Mouse (Mus musculus) neutrophil, adult 5-6 weeks (primary cell): ENCODE results near the gene Sord. TPM values are rescaled to one million over a fixed set of nuclear protein-coding genes. Genes with fewer than 3 reads are reported as not detected.

ENCODE experiments used
- ATAC-seq: fragments of 151-379, 151-347 bp; 2 replicates; pipeline ENCODE4 v1.8.0; 2017; ENCODE audit warnings: mild to moderate bottlenecking, moderate TSS enrichment; ENCODE audit not compliant: insufficient number of reproducible peaks, poor library complexity, low FRiP score, severe bottlenecking; ENCODE audit errors: extremely low read depth
- total RNA-seq: library from RNA; stranded (forward); fragments of 200-1000 nt; gene quantifications from 2 replicates; pipeline ENCODE4 v1.2.3, GENCODE M21; 2017

Sord gene
- total RNA-seq, 1 experiment from 2014 or later: 12.6 TPM

DNA sequence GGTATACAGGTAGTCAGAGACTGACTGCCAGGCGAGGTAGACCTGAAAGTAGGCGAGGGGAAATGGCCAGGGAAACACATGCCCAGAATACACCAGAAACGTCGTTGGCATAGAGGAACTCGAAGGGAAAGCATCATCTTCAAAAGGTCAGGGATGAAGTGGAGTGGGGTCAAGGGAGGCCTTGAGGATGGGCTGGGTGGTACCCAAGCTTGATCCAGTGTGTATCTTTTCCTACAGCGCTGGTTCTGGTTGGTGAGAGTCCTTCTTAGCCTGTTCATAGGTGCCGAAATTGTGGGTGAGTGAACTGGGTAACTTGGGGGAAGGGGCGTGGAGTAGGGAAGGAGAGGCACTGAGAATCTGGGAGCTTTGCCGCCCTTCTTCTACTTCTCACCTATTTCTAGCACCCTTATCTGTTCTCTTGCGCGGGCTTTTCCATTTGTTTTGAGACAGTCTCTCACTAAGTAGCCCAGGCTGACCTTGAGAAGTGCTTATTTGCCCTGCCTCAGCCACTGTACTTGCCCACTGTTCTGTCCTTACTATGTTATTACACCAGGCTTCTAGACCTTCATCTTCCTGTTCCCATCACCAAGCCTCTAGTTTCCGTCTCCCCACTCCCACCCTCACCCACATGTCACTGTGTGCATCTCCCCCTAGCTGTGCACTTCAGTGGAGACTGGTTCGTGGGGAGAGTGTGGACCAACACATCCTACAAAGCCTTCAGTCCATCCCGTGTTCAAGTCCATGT lies 65.5 kb downstream of the Sord start:
- ATAC-seq: no peak

DNA sequence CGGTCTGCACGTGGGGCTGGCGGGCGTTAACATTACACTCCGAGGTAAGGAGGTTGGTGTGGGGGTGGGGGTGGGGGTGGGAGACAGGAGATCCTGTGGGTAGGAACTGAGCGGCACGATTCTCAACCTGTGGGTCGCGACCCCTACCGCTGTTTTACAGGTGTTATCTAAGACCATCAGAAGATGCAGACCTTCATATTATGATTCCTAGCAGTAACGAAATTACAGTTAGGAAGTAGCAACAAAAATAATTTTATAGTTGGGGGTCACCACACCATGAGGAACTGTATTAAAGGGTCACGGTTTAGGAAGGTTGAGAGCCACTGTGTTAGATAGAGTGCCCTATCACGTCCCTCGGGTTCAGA lies 66.1 kb downstream of the Sord start:
- no peak for ATAC-seq

DNA sequence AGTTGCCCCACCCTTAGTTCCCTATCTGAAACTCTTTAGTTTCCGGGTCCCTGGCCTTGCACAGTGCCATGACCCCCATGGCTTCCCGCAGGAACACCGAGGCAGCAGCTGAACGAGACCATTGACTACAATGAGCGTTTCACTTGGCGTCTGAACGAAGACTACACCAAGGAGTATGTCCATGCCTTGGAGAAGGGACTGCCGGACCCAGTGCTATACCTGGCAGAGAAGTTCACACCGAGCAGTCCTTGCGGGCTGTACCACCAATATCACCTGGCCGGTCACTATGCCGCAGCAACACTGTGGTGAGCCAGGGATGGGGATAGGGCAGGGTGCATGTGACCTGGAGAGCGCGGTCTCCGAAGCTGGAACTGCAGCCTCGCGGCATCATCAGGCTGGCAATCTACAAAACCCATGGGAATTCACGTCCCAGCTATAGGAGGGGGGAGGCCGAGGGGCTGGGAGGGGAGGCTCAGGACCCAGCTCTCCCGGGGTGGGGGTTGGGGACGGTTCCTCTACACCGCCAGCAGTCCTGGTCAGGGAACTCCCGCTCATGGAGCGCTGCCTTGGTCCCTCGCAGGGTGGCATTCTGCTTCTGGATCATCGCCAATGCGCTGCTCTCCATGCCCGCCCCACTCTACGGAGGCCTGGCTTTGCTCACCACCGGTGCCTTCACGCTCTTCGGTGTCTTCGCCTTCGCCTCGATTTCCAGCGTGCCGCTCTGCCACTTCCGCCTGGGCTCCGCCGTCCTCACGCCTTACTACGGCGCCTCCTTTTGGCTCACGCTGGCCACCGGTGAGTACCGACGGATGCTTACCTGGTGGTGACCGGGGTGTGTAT lies 66.8 kb downstream of the Sord start:
- ATAC-seq: 0 out of 2 replicates have a peak, but pooled peaks have one; percentile 18

DNA sequence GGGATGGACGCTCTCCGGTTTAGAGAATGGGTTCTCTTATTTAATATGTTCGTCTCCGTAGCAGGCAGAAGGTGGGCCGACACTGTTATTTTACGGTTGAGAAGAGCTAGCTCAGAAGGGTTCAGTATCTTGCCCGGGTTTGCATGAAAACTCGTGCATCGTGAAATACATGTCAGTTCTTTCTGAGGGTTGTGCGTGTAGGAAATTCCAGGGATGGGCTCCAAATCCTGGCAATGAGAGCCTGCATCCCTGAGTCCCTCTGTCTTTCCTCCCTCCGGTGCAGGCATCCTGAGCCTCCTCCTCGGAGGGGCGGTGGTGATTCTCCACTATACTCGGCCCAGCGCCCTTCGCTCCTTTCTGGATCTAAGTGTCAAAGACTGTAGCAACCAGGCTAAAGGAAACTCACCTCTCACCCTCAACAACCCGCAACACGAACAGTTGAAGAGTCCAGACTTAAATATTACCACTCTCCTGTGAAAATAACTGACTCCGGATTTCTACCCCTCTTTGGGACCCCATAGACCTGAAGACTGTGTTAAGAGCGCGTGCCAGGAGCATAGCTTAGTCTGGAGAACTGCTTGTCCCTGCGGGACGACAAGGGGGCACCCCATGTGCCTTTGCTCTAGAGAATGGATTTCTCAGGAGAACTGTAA lies 67.5 kb downstream of the Sord start:
- ATAC-seq: no peak

DNA sequence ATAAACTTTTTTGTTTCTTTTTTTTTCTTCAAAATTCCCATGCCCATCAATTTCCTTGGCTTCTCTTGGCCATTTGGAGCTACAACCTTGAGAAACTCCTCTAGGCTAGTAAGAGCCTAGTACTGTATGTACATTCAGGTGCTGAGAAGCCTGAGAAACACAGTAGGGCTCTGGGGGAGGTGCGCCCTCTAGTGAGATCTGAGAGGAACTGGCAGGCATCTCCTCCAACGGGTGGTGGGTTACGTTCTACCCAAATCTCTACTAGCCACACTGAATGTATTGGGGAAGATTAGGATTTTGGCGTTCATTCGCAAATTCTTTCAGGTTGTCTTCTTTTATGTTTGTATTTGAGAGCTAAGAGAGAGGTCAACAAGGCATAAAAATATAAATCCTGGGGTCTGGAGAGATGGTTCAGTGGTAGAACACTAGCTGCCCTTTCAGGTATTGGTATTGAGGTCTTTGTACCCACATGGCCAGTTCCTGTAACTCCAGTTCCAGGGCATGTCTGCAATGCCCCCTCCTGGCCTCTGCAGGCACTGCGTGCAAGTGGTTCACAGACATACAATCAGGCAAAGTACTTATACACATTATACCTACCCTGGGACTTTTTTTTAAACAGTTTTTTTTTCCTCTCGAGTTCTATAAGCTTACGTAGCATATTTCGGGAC lies 68.2 kb downstream of the Sord start:
- peak; percentile 53 for ATAC-seq

DNA sequence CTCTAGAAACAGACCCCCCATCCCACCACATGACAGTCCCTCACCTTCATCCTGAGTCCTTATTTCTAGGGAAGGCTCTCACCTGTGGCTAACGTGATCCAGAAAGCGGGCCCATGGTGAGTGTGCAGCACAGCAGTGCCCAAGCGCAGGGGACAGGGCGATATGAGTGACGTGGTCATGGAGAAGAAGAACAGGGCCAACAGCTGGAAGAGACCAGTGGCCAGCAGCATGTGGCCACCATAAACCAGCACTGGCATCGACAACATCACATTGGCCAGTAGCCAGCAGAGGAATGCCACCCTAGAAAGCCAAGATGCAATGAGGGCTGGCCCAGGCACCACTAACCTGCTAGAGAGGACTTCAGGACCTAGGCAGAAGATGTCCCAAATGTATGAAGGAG lies 70.0 kb downstream of the Sord start:
- ATAC-seq: no peak

DNA sequence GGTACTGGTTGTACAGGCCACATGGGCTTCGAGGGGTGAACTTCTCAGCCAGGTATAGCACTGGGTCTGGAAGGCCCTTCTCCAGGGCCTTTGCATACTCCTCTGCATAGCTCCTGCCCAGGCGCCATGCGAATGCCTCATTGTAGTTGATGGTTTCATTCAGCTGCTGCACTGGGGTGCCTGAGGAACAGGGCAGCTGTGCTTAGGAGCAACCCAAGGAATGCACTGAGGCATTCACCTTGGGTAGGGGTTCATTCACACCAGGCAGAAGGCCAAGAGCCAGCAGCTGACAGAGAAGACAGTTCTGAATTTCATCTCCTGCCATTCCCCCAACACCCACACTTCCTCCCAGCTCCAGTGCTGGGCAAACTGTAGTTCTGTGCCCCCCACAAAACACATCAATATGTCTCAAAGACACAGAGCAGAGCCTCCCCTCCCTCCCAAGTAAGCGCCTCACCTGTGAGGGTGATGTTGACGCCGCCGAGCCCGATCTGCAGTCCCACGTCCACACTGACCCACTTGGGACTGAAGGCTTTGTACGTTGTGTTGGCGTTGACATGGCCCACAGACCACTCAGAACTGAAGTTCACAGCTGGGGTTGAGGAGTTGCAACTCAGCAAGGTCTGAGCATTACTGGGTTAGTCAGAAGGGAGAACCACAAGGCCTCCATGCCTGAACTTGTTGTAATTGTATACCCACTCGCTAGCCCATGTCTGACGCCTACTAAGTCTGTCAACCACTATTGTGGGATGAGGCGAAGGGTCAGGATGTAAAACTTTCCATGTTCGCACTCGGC lies 70.7 kb downstream of the Sord start:
- ATAC-seq: no peak

DNA sequence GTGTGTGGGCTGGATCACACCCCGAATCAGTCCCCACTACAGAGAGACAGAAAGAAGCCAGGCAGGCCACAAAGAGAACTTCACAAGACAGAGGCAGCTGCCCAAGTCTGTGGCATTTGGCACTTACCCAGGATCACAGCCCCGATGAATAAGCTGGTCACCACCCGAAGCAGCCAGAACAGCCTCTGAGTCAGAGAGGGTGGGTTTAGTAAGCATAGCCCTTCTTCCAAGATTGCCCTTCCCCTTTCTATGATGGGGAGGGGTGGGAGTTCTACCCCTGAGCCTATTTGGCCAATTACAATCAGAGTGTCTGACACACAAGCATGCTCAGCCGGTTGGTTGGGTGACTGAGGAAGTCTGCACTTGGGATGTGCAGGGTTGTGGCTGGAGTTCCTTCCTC lies 71.6 kb downstream of the Sord start:
- ATAC-seq: no peak

DNA sequence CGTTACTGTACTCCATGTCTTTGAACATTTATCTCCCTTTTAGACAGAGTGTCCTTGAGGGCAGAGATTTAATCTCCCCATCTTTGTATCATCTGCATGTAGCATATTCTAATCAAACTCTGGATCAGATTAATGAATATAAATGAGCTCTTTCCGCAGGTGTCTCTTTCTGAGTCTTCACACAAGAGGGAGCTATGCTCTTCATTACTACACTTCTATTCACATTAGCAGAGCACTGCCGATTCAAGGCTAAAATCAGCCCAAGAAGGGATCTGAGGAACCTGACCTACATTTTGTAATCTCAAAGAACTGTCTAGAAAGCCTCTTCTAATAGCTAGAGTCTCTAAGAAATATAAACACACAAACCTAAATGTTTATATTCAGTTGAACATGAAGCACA lies 75.1 kb downstream of the Sord start:
- no peak for ATAC-seq

DNA sequence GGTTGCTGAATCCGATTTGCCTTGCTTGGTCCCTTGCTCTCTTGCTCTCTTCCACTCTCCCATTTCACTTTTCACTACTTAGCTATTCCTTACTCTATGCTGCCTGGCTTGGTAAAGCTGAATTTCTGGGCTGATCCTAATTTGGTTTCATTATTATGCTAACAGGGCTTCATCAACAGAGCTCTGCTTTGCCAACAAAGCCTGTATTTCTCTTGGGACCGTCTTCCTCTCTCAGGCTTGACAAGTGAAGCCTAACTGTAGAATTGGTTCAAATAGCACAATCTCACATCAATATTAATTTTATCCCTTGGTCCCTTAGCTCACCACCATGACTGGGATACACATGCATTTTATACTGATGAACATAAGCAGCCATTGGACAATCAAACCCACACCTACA lies 77.0 kb downstream of the Sord start:
- ATAC-seq: no peak

DNA sequence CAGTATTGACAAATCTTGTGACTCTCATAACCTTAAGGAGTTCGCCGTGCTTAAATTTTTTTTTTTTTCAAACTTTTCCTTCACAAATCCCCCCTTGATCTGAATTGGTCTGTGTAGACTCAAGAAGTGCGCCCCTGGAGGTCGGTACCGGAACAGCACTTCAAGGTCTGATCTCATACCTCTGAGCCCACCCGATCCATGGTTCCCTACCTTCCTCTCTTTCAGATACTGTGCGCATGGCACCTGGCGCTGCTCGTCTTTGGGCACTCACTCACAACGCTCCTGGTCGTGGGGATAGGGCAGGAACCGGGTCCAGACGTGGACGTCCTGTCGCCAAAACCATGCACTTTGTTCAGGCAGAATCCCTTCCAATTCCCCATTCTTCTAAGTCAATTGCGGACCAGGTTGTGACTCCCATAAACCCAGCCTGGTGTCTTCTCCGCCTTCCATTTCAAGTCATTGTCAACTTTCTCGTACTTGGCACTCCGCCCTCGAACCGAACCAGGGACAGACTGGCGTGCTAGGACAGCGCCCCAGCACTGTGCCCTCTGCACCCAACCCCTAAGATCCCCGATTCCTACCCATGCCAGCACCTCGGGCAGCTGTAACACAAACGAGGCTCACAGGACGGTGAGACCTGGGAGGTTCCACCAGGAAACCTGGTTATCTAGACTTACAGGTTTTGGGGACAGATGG lies 78.3 kb downstream of the Sord start:
- ATAC-seq: peak; percentile 40; the same call in 1 of the 2 replicates

DNA sequence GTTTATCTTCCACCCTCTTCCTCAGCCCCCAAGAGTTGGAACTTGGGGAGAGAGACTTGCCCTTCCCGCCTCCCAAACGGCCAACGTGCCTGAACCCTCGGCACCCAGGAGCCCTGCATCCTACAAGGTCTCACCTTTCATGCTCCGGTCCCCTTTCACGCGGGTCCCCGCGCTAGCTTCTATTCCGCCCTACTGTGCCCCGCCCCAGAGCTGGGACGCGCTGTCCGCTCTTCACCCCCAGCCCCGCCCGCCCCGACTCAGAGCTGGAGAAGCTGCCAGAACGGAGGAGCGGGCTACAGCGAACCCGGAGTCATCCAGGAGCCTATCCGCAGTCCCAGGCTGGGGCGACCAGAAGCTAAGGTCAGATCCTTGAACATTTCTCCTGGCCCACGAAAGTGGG lies 79.0 kb downstream of the Sord start, which contains the start of gene Duoxa1:
Gene Duoxa1, minus strand, starts transcription at position 195 of the 400 bp plus-strand sequence.
- no peak for ATAC-seq

Other genes with a start within 250 kb of the Sord start
- 22.3 and 23.2 TPM in 2 replicates for gene Eif3j1, start 206.2 kb upstream of the Sord start, total RNA-seq
- gene Spg11, start 116.4 kb upstream of the Sord start, total RNA-seq: 26.4 and 30.3 TPM in 2 replicates
- gene B2m, start 87.1 kb upstream of the Sord start, total RNA-seq: 2,529 and 2,921 TPM in 2 replicates
- gene Trim69, start 74.0 kb upstream of the Sord start, total RNA-seq: not detected in 2 replicates
- not detected in 2 replicates for gene Patl2, start 48.6 kb upstream of the Sord start, total RNA-seq
- gene Terb2, start 48.5 kb upstream of the Sord start, total RNA-seq: not detected in 2 replicates
- gene Duox2, start 63.7 kb downstream of the Sord start, total RNA-seq: not detected in 2 replicates
- 0.47 TPM in 1 of 2 replicates, not detected in the other for gene Duoxa2, start 64.2 kb downstream of the Sord start, total RNA-seq
- not detected in 2 replicates for gene Duoxa1, start 79.0 kb downstream of the Sord start, total RNA-seq
- gene Duox1, start 80.9 kb downstream of the Sord start, total RNA-seq: not detected in 2 replicates
- 1.6 and 4.5 TPM in 2 replicates for gene Shf, start 134.4 kb downstream of the Sord start, total RNA-seq
- 146 and 148 TPM in 2 replicates for gene Slc28a2, start 191.7 kb downstream of the Sord start, total RNA-seq